Mouse (Mus musculus) embryonic facial prominence, embryonic 13.5 days (tissue): ENCODE data around the gene Card14. TPM values are rescaled to one million over a fixed set of nuclear protein-coding genes. Genes with fewer than 3 reads are reported as not detected.

Experiments
- ATAC-seq: fragments of 200-750 bp; cut with Nextera tagmentation; 2 replicates; pipeline ENCODE4 v1.8.0; 2017; ENCODE audit warnings: low read depth; ENCODE audit not compliant: insufficient number of reproducible peaks, insufficient read depth, low FRiP score, low TSS enrichment
- H3K27ac ChIP-seq: fragments of 300-500 bp; sonication (generic); 2 replicates; pipeline ENCODE4 v1.5.1; 2015; ENCODE audit warnings: moderate library complexity, mild to moderate bottlenecking, inconsistent platforms
- H3K27me3 ChIP-seq: fragments of 300-500 bp; sonication (generic); 2 replicates; pipeline ENCODE4 v1.6.1; 2015; ENCODE audit warnings: mild to moderate bottlenecking, inconsistent platforms
- H3K36me3 ChIP-seq: fragments of 300-500 bp; sonication (generic); 2 replicates; pipeline ENCODE4 v1.6.1; 2015; ENCODE audit warnings: mild to moderate bottlenecking, inconsistent platforms
- H3K4me1 ChIP-seq: fragments of 300-500 bp; sonication (generic); 2 replicates; pipeline ENCODE4 v1.6.1; 2015; ENCODE audit warnings: inconsistent platforms
- H3K4me2 ChIP-seq: fragments of 300-500 bp; sonication (generic); 2 replicates; pipeline ENCODE4 v1.6.1; 2015; ENCODE audit warnings: moderate library complexity, mild to moderate bottlenecking, inconsistent platforms
- H3K4me3 ChIP-seq: fragments of 300-500 bp; sonication (generic); 2 replicates; pipeline ENCODE4 v1.5.1; 2015; ENCODE audit warnings: mild to moderate bottlenecking, inconsistent platforms
- H3K9ac ChIP-seq: fragments of 300-500 bp; sonication (generic); 2 replicates; pipeline ENCODE4 v1.6.1; 2015; ENCODE audit warnings: mild to moderate bottlenecking, inconsistent platforms
- H3K9me3 ChIP-seq: fragments of 300-500 bp; sonication (generic); 2 replicates; pipeline ENCODE4 v1.6.1; 2016; ENCODE audit warnings: inconsistent platforms
- WGBS: fragments of 180-500 bp; shearing (Covaris S2); methylation state at CpG from one replicate; pipeline ENCODE4 v1.1.7; 2015; ENCODE audit warnings: mixed read lengths; 5-methylcytosine and 5-hydroxymethylcytosine counted together
- polyA plus RNA-seq: library from polyadenylated mRNA; unstranded; fragments of >200 nt; fragmentation: Nextera tagmentation; extraction: Ambion mirVana; gene quantifications from 2 replicates; pipeline ENCODE4 v1.2.1, GENCODE M21; 2015

Card14 gene
- polyA plus RNA-seq, 1 experiment from 2014 or later = 1.2 TPM

- Histone ChIP-seq H3K4me1 (peaks cover 17% of the 10 kb centered on the region), H3K4me3 (no peak overlapping the region), H3K4me2 (peak overlapping the region; percentile 11; the same call in 1 of the 2 replicates), H3K9me3 (no peaks in the 10 kb centered on the region), H3K9ac (no peak overlapping the region), H3K27ac (no peak overlapping the region), H3K36me3 (no peaks in the 10 kb centered on the region), H3K27me3 (peaks cover 36% of the 10 kb centered on the region)
- no peak for ATAC-seq
- WGBS = 52% methylated on average over 13 of the region's 13 CpGs
These were observed 558 bp upstream of the Card14 start for GRCm38 (mm10) chr11:119306762-119307657.

GRCm38 (mm10) chr11:119307916-119308315, 348 bp downstream of the Card14 start:
- no peaks in the 10 kb centered on the region for H3K36me3 ChIP-seq
- H3K9me3 ChIP-seq = no peaks in the 10 kb centered on the region
- peaks cover 36% of the 10 kb centered on the region for H3K27me3 ChIP-seq
- H3K4me3 ChIP-seq = peak overlapping the region; percentile 14; the same call in 1 of the 2 replicates
- H3K4me1 ChIP-seq = peaks cover 17% of the 10 kb centered on the region
- peak overlapping the region; percentile 27 for H3K4me2 ChIP-seq
- H3K9ac ChIP-seq = peak overlapping the region; percentile 55; the same call in 1 of the 2 replicates
- 17% methylated on average over 11 of the region's 11 CpGs for WGBS
- no peak for ATAC-seq
- H3K27ac ChIP-seq = no peak overlapping the region

GRCm38 (mm10) chr11:119310621-119311020, 3.1 kb downstream of the Card14 start:
- Histone ChIP-seq H3K9me3 (no peaks in the 10 kb centered on the region), H3K36me3 (no peaks in the 10 kb centered on the region), H3K9ac (no peak overlapping the region), H3K4me1 (peaks cover 17% of the 10 kb centered on the region), H3K27ac (no peak overlapping the region), H3K4me2 (no peak overlapping the region), H3K27me3 (peaks cover 20% of the 10 kb centered on the region), H3K4me3 (no peak overlapping the region)
- no peak for ATAC-seq
- WGBS = 15% methylated on average over 10 of the region's 10 CpGs

- Histone ChIP-seq H3K36me3 (no peaks in the 10 kb centered on the region), H3K4me1 (no peaks in the 10 kb centered on the region), H3K9ac (no peak overlapping the region), H3K27me3 (peaks cover 12% of the 10 kb centered on the region), H3K27ac (no peak overlapping the region), H3K4me2 (no peak overlapping the region), H3K4me3 (no peak overlapping the region), H3K9me3 (no peaks in the 10 kb centered on the region)
- ATAC-seq = no peak
- WGBS = 76% methylated on average over 17 of the region's 17 CpGs
These were observed 6.8 kb downstream of the Card14 start for GRCm38 (mm10) chr11:119314252-119314936.

GRCm38 (mm10) chr11:119316720-119317119, 9.2 kb downstream of the Card14 start:
- H3K9me3 ChIP-seq = no peaks in the 10 kb centered on the region
- no peaks in the 10 kb centered on the region for H3K36me3 ChIP-seq
- H3K9ac ChIP-seq = no peak overlapping the region
- 88% methylated on average over 4 of the region's 4 CpGs for WGBS
- H3K4me2 ChIP-seq = no peak overlapping the region
- no peaks in the 10 kb centered on the region for H3K27me3 ChIP-seq
- no peak overlapping the region for H3K27ac ChIP-seq
- no peak overlapping the region for H3K4me3 ChIP-seq
- H3K4me1 ChIP-seq = no peaks in the 10 kb centered on the region
- ATAC-seq = no peak

GRCm38 (mm10) chr11:119322521-119322920, 15.0 kb downstream of the Card14 start:
- H3K9me3 ChIP-seq = 0 out of 2 replicates have a peak, but pooled peaks cover 4% of the 10 kb centered on the region
- no peak overlapping the region for H3K27ac ChIP-seq
- WGBS = 77% methylated on average over 13 of the region's 13 CpGs
- H3K4me2 ChIP-seq = no peak overlapping the region
- H3K36me3 ChIP-seq = no peaks in the 10 kb centered on the region
- no peak overlapping the region for H3K4me3 ChIP-seq
- no peak overlapping the region for H3K9ac ChIP-seq
- H3K4me1 ChIP-seq = no peaks in the 10 kb centered on the region
- peaks cover 11% of the 10 kb centered on the region for H3K27me3 ChIP-seq
- no peak for ATAC-seq

GRCm38 (mm10) chr11:119325068-119325467, 17.5 kb downstream of the Card14 start:
- H3K36me3 ChIP-seq = no peaks in the 10 kb centered on the region
- WGBS = 74% methylated on average over 1 of the region's 1 CpGs
- no peak overlapping the region for H3K9ac ChIP-seq
- no peak for ATAC-seq
- peaks cover 11% of the 10 kb centered on the region for H3K27me3 ChIP-seq
- H3K4me2 ChIP-seq = no peak overlapping the region
- no peak overlapping the region for H3K27ac ChIP-seq
- no peaks in the 10 kb centered on the region for H3K4me1 ChIP-seq
- H3K9me3 ChIP-seq = 0 out of 2 replicates have a peak, but pooled peaks cover 4% of the 10 kb centered on the region
- no peak overlapping the region for H3K4me3 ChIP-seq

- no peak for ATAC-seq
- H3K36me3 ChIP-seq = no peaks in the 10 kb centered on the region
These were observed 23.0 kb downstream of the Card14 start for GRCm38 (mm10) chr11:119330592-119330991.

GRCm38 (mm10) chr11:119331970-119332369, 24.4 kb downstream of the Card14 start:
- H3K9ac ChIP-seq = no peak overlapping the region
- peaks cover 15% of the 10 kb centered on the region for H3K27me3 ChIP-seq
- no peak overlapping the region for H3K27ac ChIP-seq
- ATAC-seq = no peak
- 44% methylated on average over 3 of the region's 3 CpGs for WGBS
- H3K36me3 ChIP-seq = no peaks in the 10 kb centered on the region
- H3K4me2 ChIP-seq = no peak overlapping the region
- no peaks in the 10 kb centered on the region for H3K9me3 ChIP-seq
- H3K4me3 ChIP-seq = no peak overlapping the region
- H3K4me1 ChIP-seq = no peaks in the 10 kb centered on the region

More at GRCm38 (mm10) chr11:119330592-119330991, 23.0 kb downstream of the Card14 start:
- no peaks in the 10 kb centered on the region for H3K9me3 ChIP-seq
- no peak overlapping the region for H3K4me3 ChIP-seq
- H3K4me1 ChIP-seq = no peaks in the 10 kb centered on the region
- 56% methylated on average over 4 of the region's 4 CpGs for WGBS
- H3K4me2 ChIP-seq = no peak overlapping the region
- 0 out of 2 replicates have a peak overlapping the region, but pooled peaks have one; percentile 21 for H3K9ac ChIP-seq
- H3K27ac ChIP-seq = no peak overlapping the region
- peaks cover 15% of the 10 kb centered on the region for H3K27me3 ChIP-seq

- Histone ChIP-seq H3K4me1 (no peaks in the 10 kb centered on the region), H3K4me2 (no peak overlapping the region), H3K27me3 (peaks cover 6% of the 10 kb centered on the region), H3K9ac (no peak overlapping the region), H3K36me3 (no peaks in the 10 kb centered on the region), H3K27ac (no peak overlapping the region), H3K9me3 (no peaks in the 10 kb centered on the region), H3K4me3 (no peak overlapping the region)
- 84% methylated on average over 10 of the region's 10 CpGs for WGBS
- ATAC-seq = no peak
These were observed 30.9 kb downstream of the Card14 start for GRCm38 (mm10) chr11:119338271-119339059.

GRCm38 (mm10) chr11:119339179-119339578, 31.6 kb downstream of the Card14 start:
- Histone ChIP-seq H3K9ac (peak overlapping the region; percentile 27; the same call in 1 of the 2 replicates), H3K4me3 (no peak overlapping the region), H3K27ac (no peak overlapping the region), H3K36me3 (no peaks in the 10 kb centered on the region), H3K4me2 (no peak overlapping the region), H3K4me1 (no peaks in the 10 kb centered on the region), H3K27me3 (peaks cover 3% of the 10 kb centered on the region; the same call in 1 of the 2 replicates), H3K9me3 (no peaks in the 10 kb centered on the region)
- WGBS = 53% methylated on average over 5 of the region's 5 CpGs
- ATAC-seq = no peak
